Mouse (Mus musculus) lung, postnatal 0 days (tissue): ENCODE results near the gene Pank1.

Source experiments
- CTCF ChIP-seq: IDR thresholded peaks from 2 replicates; pipeline ENCODE4 v1.5.1; 2016; ENCODE audit warnings: antibody characterized with exemption, mild to moderate bottlenecking
- EP300 ChIP-seq: IDR thresholded peaks from 2 replicates; pipeline ENCODE4 v1.6.1; 2016; ENCODE audit warnings: antibody characterized with exemption, mild to moderate bottlenecking, control low read depth

GRCm38 (mm10) chr19:34778098-34778497 lies 101.2 kb downstream of the Pank1 start:
- TF ChIP-seq CTCF (no peak), EP300 (peak; percentile 59)
